Mouse (Mus musculus) embryonic facial prominence, embryonic 11.5 days (tissue): ENCODE data around the gene Rpl23a. TPM values are rescaled to one million over a fixed set of nuclear protein-coding genes. Genes with fewer than 3 reads are reported as not detected.

Experiments
- ATAC-seq: fragments of 200-750 bp; cut with Nextera tagmentation; replicated peaks from 2 replicates; pipeline ENCODE4 v1.8.0; 2017; ENCODE audit warnings: low read depth; ENCODE audit not compliant: insufficient number of reproducible peaks, low FRiP score, low TSS enrichment
- DNase-seq: peaks from one replicate; pipeline ENCODE4 v3.0.0-alpha.2; 2015; ENCODE audit warnings: low spot score
- H3K27ac ChIP-seq: fragments of 300-500 bp; sonication (generic); replicated peaks from 2 replicates; pipeline ENCODE4 v1.5.1; 2014; ENCODE audit warnings: mild to moderate bottlenecking, low read depth, low read length, control low read depth
- H3K27me3 ChIP-seq: fragments of 300-500 bp; sonication (generic); 2 replicates; pipeline ENCODE4 v1.6.1; 2014; ENCODE audit warnings: mild to moderate bottlenecking, low read length, moderate library complexity, mixed read lengths; ENCODE audit not compliant: control insufficient read depth, insufficient read depth
- H3K36me3 ChIP-seq: fragments of 300-500 bp; sonication (generic); replicated peaks from 2 replicates; pipeline ENCODE4 v1.6.1; 2014; ENCODE audit warnings: low read depth, mild to moderate bottlenecking, low read length, moderate library complexity, mixed read lengths; ENCODE audit not compliant: control insufficient read depth, insufficient read depth
- H3K4me1 ChIP-seq: fragments of 300-500 bp; sonication (generic); 2 replicates; pipeline ENCODE4 v1.6.1; 2014; ENCODE audit warnings: low read length, mixed read lengths; ENCODE audit not compliant: control insufficient read depth, insufficient read depth
- H3K4me2 ChIP-seq: fragments of 300-500 bp; sonication (generic); 2 replicates; pipeline ENCODE4 v1.6.1; 2014; ENCODE audit warnings: low read depth, mild to moderate bottlenecking, control low read depth, low read length, moderate library complexity
- H3K4me3 ChIP-seq: fragments of 300-500 bp; sonication (generic); 2 replicates; pipeline ENCODE4 v1.5.1; 2014; ENCODE audit warnings: low read depth, low read length, control low read depth
- H3K9ac ChIP-seq: fragments of 300-500 bp; sonication (generic); replicated peaks from 2 replicates; pipeline ENCODE4 v1.6.1; 2014; ENCODE audit warnings: mild to moderate bottlenecking, control low read depth, low read length
- H3K9me3 ChIP-seq: fragments of 300-500 bp; sonication (generic); replicated peaks from 2 replicates; pipeline ENCODE4 v1.6.1; 2016; ENCODE audit warnings: mild to moderate bottlenecking, low read length, inconsistent platforms, mixed read lengths; ENCODE audit not compliant: control insufficient read depth
- WGBS: fragments of 180-500 bp; shearing (Covaris S2); extraction: QIAGEN DNeasy Blood & Tissue Kit; methylation state at CpG from one replicate; pipeline ENCODE4 v1.1.7; 2014; 5-methylcytosine and 5-hydroxymethylcytosine counted together
- microRNA-seq: library from miRNA; unstranded; fragments of <30 nt; microRNA quantifications from one replicate; pipeline ENCODE4, GENCODE M21; 2016; ENCODE audit warnings: borderline number of aligned reads
- polyA plus RNA-seq: library from polyadenylated mRNA; unstranded; fragments of >200 nt; fragmentation: Nextera tagmentation; extraction: Ambion mirVana; gene quantifications from 2 replicates; pipeline ENCODE4 v1.2.1, GENCODE M21; 2014

Gene Rpl23a
- polyA plus RNA-seq, 1 experiment from 2014 or later: 1,340 TPM

GRCm38 (mm10) chr11:78133915-78134314 lies 49.5 kb downstream of the Rpl23a start:
- H3K4me1 ChIP-seq: no peaks in the 10 kb centered on the region
- no peaks in the 10 kb centered on the region for H3K27me3 ChIP-seq
- H3K9ac ChIP-seq: no peak overlapping the region
- H3K4me3 ChIP-seq: no peak overlapping the region
- H3K36me3 ChIP-seq: no peaks in the 10 kb centered on the region
- 87% methylated on average over 6 of the region's 6 CpGs for WGBS
- DNase-seq (no peak), ATAC-seq (no peak)
- no peaks in the 10 kb centered on the region for H3K9me3 ChIP-seq
- no peak overlapping the region for H3K27ac ChIP-seq
- H3K4me2 ChIP-seq: no peak overlapping the region

Small RNA genes lying within 50 kb of the gene (microRNA-seq; reads per million reads assigned to microRNA genes)
- gene Mir7653: not detected

Other genes with a start within 250 kb of the Rpl23a start
- 14.5 and 16.6 TPM in 2 replicates for gene Phf12, start 200.8 kb downstream of the Rpl23a start, polyA plus RNA-seq
- gene Dhrs13, start 151.3 kb downstream of the Rpl23a start, polyA plus RNA-seq: 17.3 and 19.5 TPM in 2 replicates
- 40.4 and 45.7 TPM in 2 replicates for gene Flot2, start 145.7 kb downstream of the Rpl23a start, polyA plus RNA-seq
- 37.5 and 44.6 TPM in 2 replicates for gene Eral1, start 103.2 kb downstream of the Rpl23a start, polyA plus RNA-seq
- gene Fam222b, start 88.9 kb downstream of the Rpl23a start, polyA plus RNA-seq: 19.0 and 22.8 TPM in 2 replicates
- 84.9 and 91.8 TPM in 2 replicates for gene Traf4, start 18.0 kb downstream of the Rpl23a start, polyA plus RNA-seq
- 8.6 and 8.9 TPM in 2 replicates for gene Nek8, start 6.9 kb downstream of the Rpl23a start, polyA plus RNA-seq
- 8.9 and 10.9 TPM in 2 replicates for gene Tlcd1, start 6.9 kb downstream of the Rpl23a start, polyA plus RNA-seq
- 139 and 140 TPM in 2 replicates for gene Rab34, start 4.8 kb upstream of the Rpl23a start, polyA plus RNA-seq
- gene Proca1, start 9.8 kb upstream of the Rpl23a start, polyA plus RNA-seq: 1.2 and 1.7 TPM in 2 replicates
- 47.3 and 55.6 TPM in 2 replicates for gene Sdf2, start 62.2 kb upstream of the Rpl23a start, polyA plus RNA-seq
- gene Supt6, start 62.4 kb upstream of the Rpl23a start, polyA plus RNA-seq: 24.9 and 27.4 TPM in 2 replicates
- gene 2610507B11Rik, start 78.2 kb upstream of the Rpl23a start, polyA plus RNA-seq: 59.7 and 66.9 TPM in 2 replicates
- 0.11 TPM in 1 of 2 replicates, not detected in the other for gene BC030499, start 107.3 kb upstream of the Rpl23a start, polyA plus RNA-seq
- gene Spag5, start 117.9 kb upstream of the Rpl23a start, polyA plus RNA-seq: 54.8 and 62.0 TPM in 2 replicates
- 2.7 and 4.6 TPM in 2 replicates for gene Aldoc, start 139.4 kb upstream of the Rpl23a start, polyA plus RNA-seq
- 55.4 and 64.0 TPM in 2 replicates for gene Pigs, start 144.8 kb upstream of the Rpl23a start, polyA plus RNA-seq
- 77.0 and 84.7 TPM in 2 replicates for gene Unc119, start 159.9 kb upstream of the Rpl23a start, polyA plus RNA-seq
- 0.14 and 0.50 TPM in 2 replicates for gene Foxn1, start 203.0 kb upstream of the Rpl23a start, polyA plus RNA-seq
- not detected in 2 replicates for gene Slc13a2, start 238.6 kb upstream of the Rpl23a start, polyA plus RNA-seq